Mouse (Mus musculus) common myeloid progenitor, adult 5-6 weeks (primary cell): ENCODE results near the gene L3mbtl1. TPM values are rescaled to one million over a fixed set of nuclear protein-coding genes. Genes with fewer than 3 reads are reported as not detected.

Source experiments
- ATAC-seq: replicated peaks from 2 replicates; pipeline ENCODE4 v1.8.0; 2016; ENCODE audit warnings: low read depth, mild to moderate bottlenecking, moderate TSS enrichment, inconsistent platforms; ENCODE audit not compliant: poor library complexity, severe bottlenecking
- total RNA-seq: library from RNA; stranded (forward); fragments of 200-1000, 187-1606 nt; gene quantifications from 2 replicates; pipeline ENCODE4 v1.2.3, GENCODE M21; 2017

L3mbtl1 gene
- total RNA-seq, 1 experiment from 2014 or later: not detected

- no peak for ATAC-seq
These were observed 7.6 kb upstream of the L3mbtl1 start for GRCm38 (mm10) chr2:162935700-162936099.

GRCm38 (mm10) chr2:162939562-162939961 lies 3.7 kb upstream of the L3mbtl1 start:
- no peak for ATAC-seq

DNA sequence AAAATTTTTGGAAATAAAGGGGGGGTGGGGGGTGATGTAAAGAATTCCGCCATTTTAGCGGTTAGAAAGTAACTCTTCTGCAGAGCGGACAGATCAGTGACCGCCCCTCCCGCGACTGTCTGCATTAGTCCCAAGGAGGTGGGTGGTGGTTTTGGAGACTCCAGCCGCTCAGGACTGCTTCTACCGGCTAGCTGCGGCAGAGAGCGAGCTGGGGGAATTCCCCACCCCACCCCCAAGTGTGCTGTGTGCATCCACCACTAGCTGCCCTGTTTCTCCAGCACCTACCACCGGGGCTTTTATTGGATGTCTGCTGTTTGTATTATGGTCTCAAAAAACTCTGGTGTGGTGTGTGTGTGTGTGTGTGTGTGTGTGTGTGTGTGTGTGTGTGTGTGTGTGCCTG lies 659 bp downstream of the L3mbtl1 start:
- ATAC-seq: peak; percentile 16

DNA sequence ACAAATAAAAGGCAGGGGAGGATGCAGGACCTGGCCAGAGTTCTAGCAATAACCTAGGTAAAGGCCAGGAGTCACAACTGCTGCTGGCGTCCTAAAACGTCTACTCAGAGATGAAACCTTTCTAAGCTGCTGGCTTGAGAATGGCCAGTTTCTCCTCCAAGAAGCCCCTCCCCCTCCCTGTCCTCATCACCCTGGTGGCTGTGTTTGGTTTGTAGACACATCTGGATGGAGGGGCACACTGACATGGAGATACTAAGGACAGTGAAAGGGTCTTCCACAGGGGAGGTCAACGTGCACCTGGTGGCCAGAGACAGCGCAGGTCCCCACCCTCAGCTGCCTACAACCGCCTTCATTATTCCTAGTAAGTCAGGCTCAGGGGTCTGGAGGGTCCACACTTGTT lies 3.7 kb downstream of the L3mbtl1 start:
- ATAC-seq: no peak

DNA sequence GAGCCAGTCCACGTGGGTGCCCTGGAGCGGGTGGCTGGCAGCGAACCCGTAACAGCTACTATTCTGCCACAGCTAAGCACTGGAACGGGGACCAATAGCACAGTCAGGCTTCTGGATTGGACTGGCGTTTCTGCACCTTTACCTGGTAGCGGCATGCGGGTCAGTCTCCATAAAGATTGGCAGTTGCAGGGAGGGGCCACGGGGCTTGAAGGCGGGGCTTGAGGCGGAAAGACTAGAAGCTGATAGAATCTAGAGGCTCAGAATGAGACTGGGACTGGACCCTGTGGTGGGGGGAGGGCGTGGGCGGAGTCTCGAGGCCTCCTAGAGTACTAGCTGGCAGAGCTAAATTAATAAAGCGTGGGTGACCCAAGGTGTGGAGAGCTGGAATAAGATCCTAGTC lies 4.5 kb downstream of the L3mbtl1 start:
- ATAC-seq: 0 out of 2 replicates have a peak, but pooled peaks have one; percentile 10

- no peak for ATAC-seq
These were observed 4.9 kb downstream of the L3mbtl1 start for GRCm38 (mm10) chr2:162948221-162948620.

- ATAC-seq: no peak
These were observed 7.5 kb downstream of the L3mbtl1 start for GRCm38 (mm10) chr2:162950776-162951175.

DNA sequence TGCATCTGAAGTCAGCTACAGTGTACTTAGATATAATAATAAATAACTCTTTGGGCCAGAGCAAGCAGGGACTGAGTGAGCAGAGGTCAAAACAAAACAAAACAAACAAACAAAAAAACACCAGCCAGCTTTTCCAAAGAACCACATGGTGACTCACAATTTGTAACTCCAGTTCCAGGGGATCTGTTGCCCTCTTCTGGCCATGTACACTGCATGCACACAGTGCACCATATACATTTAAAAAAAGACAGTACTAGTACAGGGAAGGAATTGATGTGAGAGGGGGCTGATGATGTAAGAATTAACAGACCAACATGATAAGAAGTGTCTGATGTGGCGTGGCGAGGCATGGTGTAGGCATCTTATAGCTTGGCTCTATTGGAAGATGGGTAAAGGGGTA lies 13.6 kb downstream of the L3mbtl1 start:
- ATAC-seq: 0 out of 2 replicates have a peak, but pooled peaks have one; percentile 33

DNA sequence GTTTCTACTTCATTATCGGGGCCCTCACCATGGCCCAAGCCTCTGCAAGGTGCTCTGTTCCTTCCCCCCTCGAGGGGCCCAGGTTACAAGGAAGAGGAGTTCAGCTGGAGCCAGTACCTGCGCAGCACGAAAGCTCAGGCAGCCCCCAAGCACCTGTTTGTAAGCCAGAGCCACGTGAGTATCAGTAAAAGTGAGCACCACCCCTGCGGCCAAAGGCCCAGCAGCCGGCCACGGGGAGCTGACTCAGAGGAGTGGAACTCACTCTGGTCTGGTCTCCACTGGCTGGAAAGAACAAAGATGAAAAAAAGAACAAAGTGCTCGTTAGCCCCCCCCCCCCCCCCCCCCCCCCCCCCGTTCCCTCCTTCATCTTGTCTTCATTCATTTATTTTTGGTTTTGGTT lies 18.0 kb downstream of the L3mbtl1 start:
- ATAC-seq: no peak

DNA sequence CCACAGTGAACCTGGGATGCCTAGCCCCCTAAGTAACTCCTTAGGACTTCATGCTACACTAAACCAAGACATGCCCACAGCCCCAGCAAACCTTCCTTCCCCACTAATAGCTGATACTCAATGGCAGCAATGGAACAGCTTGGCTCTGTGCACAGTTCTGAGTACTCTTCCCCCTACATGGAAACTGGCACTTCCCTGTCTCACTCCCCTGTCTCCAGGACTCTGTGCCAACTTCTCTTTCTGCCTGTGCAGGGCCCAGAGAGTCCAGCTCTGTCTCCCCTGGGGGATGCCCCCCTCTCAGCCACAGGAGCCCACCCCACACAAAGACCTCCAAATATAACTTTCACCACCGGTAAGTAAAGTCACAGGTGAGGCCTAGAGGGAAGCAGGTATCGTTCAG lies 23.5 kb downstream of the L3mbtl1 start:
- ATAC-seq: no peak

DNA sequence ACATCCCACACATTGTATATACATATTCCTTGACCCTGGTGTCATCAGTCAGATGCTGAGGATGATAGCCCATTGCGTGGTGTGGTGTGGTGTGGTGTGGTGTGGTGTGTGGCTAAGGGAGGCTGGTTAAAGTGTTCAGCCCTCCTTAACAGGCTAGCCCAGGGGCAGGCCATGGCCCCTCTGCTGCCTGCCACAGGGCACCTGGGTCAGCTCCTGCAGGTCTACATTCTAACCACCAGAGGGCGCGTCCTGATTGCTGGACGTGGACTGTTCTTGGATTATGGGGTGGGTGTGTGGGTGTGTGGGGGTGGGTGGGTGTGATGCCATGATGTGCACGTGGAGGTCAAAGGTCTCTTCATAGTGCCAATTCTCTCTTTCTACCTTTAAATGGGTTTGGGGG lies 25.1 kb downstream of the L3mbtl1 start:
- ATAC-seq: peak; percentile 84

- no peak for ATAC-seq
These were observed 25.8 kb downstream of the L3mbtl1 start for GRCm38 (mm10) chr2:162969101-162969500.

DNA sequence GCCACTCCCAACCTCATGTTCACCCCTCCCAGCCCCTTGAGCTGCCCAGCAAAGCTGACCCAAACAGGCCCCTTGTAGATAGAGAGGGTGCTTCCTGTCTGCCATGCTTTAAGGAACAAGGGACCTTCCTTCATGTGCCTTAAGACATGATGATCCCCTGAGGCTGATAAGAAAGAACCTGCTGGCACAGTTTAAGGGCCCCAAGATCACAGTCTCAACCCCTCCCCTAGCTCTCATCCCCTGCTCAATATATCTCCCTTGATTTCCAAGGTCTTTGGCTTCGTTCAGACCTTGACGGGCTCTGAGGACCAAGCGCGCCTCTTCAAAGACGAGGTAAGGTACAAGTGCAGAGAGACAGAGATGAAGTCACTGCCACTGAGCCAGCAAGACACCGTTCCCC lies 27.6 kb downstream of the L3mbtl1 start:
- no peak for ATAC-seq

- no peak for ATAC-seq
These were observed 29.5 kb downstream of the L3mbtl1 start for GRCm38 (mm10) chr2:162972752-162973151.

- ATAC-seq: no peak
These were observed 29.9 kb downstream of the L3mbtl1 start for GRCm38 (mm10) chr2:162973206-162973605.

DNA sequence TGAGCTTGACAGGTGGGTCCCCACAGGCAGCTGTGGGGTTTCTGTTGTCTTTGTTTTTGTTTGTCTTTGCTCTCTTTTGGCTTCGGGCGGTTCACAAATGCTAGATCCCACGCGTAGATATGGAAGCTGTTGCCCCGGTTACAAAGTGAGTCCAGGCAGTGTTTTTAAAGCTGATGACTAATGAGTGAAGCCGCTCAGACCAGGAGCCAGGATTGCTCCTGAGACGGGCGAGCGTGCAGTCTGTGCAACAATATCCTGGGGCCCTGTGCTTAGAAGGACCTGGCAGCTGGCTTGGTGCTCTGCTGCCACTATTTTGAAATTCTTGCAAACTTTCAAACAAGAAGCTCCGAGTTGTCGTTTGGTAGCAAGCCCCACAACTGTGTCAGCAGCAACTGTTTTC lies 30.4 kb downstream of the L3mbtl1 start:
- no peak for ATAC-seq

GRCm38 (mm10) chr2:162975157-162975775 lies 32.0 kb downstream of the L3mbtl1 start:
- no peak for ATAC-seq

- peak; percentile 88 for ATAC-seq
These were observed 32.7 kb downstream of the L3mbtl1 start for GRCm38 (mm10) chr2:162976001-162976400.

GRCm38 (mm10) chr2:162984381-162984780 lies 41.1 kb downstream of the L3mbtl1 start:
- ATAC-seq: no peak

DNA sequence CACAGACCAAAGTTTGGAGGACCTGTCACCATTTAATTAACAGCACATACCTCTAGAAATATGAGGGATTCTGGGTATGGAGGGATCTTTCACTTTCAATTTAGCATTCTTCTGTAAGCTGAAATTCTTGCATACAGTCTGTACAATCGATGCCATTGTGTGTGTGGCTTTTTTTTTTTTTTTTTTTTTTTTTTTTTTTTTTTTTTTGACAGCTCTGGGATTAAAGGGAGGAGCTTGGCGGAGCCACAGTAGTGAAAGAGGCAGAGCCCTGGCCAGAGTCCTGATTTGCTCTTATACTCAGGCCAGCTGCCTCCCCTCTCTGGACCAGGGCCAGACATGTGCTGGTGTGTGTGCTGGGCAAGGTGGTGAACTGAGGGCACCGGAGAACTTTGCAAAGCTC lies 42.7 kb downstream of the L3mbtl1 start:
- ATAC-seq: no peak

GRCm38 (mm10) chr2:162986764-162987163 lies 43.5 kb downstream of the L3mbtl1 start:
- no peak for ATAC-seq

GRCm38 (mm10) chr2:162987218-162987617 lies 43.9 kb downstream of the L3mbtl1 start, which contains the start of gene Sgk2:
Gene Sgk2 (plus strand): TSS chr2:162987330.
- no peak for ATAC-seq
